Mouse (Mus musculus): ENCODE measurements around the gene Rad9a. TPM values are rescaled to one million over a fixed set of nuclear protein-coding genes. Genes with fewer than 3 reads are reported as not detected.

The Rad9a gene
- polyA plus RNA-seq, 2 experiments: 14.3 to 20.8 TPM

DNA sequence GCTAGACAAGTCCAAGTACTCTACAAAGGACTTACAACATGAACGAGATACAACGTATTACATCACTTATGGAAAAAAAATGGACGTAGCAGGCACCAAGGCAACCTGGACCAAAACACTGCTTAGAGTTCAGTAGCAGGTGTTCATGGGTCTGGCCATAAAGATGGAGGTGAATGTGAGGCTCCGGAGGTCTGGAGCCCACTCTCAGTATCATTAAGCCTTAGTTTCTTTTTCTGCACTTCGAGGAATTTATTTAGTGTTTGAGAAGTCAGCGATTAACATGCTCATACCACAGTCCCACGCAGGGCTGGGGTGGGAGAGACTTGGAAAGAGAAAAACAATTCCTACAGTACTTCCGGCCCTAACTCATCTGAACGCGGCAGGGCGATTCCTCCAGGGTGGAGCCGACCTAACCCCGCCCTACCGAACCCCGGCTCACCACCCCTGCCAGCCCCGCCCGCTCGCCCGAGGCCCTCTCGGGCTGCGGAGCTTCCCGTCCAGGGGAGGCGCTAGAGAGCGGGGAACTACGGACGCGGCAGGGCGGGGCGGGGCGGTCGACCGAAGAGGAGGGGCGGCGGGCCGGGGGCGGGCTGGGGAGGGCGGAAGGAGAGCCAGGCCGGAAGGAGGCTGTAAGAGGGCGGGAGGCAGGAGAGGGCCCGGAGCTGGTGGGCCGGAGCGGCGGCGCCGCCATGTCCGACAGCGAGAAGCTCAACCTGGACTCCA is 9.8 kb downstream of the Rad9a start, which contains the start of gene Ppp1ca:
TSS of gene Ppp1ca (plus strand) at position 538 of the 723 bp plus-strand sequence.
- 5% methylated on average over 36 of the region's 47 CpGs for WGBS (ENCODE audit: insufficient replicate concordance)
- Histone ChIP-seq H3K4me1 (replicated peaks; ENCODE audit: control insufficient read depth in 2 of 2, insufficient read depth in 2 of 2, low read length in 1 of 2) (peaks cover 14 to 24% of the 10 kb centered on the region in 2 experiments), H3K36me3 (replicated peaks; ENCODE audit: control insufficient read depth, insufficient read depth, low read depth) (peaks cover 35% of the 10 kb centered on the region), H3K27ac (peak within 1 kb of the TSS; percentile 64), H3K9me3 (ENCODE audit: control insufficient read depth, low read length) (no peaks in the 10 kb centered on the region), H3K9ac (replicated peaks) (peak within 1 kb of the TSS; percentile 91), H3K27me3 (ENCODE audit: control insufficient read depth, insufficient read depth, low read length) (no peaks in the 10 kb centered on the region), H3K4me2 (ENCODE audit: low read depth) (peak within 1 kb of the TSS; percentile 77), H3K4me3 (ENCODE audit: insufficient read depth in 1 of 2, low read depth in 2 of 2, low read length in 2 of 2) (peak within 1 kb of the TSS; percentile 85 to 89)
- DNase-seq (ENCODE audit: low read depth in 3 of 3, low spot score in 3 of 3): peak; percentile 89 to 92 (median 92)
- TF ChIP-seq CTCF (IDR thresholded peaks at IDR 0.05; ENCODE audit: low read depth) (peak; percentile 90), EP300 (IDR thresholded peaks at IDR 0.05; ENCODE audit: low read depth) (no peak)
- peak; percentile 91 for ATAC-seq (ENCODE audit: insufficient read depth)

DNA sequence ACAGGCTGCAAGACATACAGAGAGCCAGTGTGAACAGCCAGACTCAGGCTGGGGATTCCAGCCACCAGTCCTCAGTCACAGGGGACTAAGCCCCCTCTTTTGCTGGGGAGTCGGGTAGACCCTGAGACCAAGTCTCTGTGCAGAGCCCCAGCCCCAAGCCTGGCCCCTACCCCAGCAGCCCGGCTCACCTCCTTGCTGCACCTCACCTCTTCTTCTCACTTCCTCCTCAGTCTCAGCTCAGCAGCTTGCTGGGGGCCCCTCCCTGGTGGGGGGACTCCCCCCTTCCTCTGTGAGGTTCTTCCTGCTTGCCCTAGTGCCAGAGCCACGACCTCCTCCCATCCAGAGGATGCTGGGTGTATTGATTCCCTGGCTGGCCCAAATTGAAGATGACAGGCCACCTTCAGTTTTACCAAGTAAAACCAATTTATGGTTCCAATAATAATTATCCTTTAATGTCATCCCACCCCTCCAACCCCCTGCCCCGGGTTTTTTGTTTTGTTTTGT is 10.6 kb downstream of the Rad9a start, which contains the start of gene Tbc1d10c:
TSS of gene Tbc1d10c (minus strand) at position 454 of the 504 bp plus-strand sequence.
- H3K36me3 ChIP-seq (replicated peaks; ENCODE audit: control insufficient read depth, insufficient read depth, low read depth): peaks cover 27% of the 10 kb centered on the region
- DNase-seq (ENCODE audit: low read depth in 3 of 3, low spot score in 3 of 3) (no peak), ATAC-seq (ENCODE audit: insufficient read depth) (no peak)
- peak within 1 kb of the TSS; percentile 64 for H3K27ac ChIP-seq
- TF ChIP-seq EP300 (IDR thresholded peaks at IDR 0.05; ENCODE audit: low read depth) (no peak), CTCF (IDR thresholded peaks at IDR 0.05; ENCODE audit: low read depth) (no peak)
- H3K4me2 ChIP-seq (ENCODE audit: low read depth): peak within 1 kb of the TSS; percentile 77
- H3K9me3 ChIP-seq (ENCODE audit: control insufficient read depth, low read length): no peaks in the 10 kb centered on the region
- H3K4me3 ChIP-seq (ENCODE audit: insufficient read depth in 1 of 2, low read depth in 2 of 2, low read length in 2 of 2): peak within 1 kb of the TSS; percentile 85 to 89
- peaks cover 14 to 24% of the 10 kb centered on the region in 2 experiments for H3K4me1 ChIP-seq (replicated peaks; ENCODE audit: control insufficient read depth in 2 of 2, insufficient read depth in 2 of 2, low read length in 1 of 2)
- no peaks in the 10 kb centered on the region for H3K27me3 ChIP-seq (ENCODE audit: control insufficient read depth, insufficient read depth, low read length)
- WGBS (ENCODE audit: insufficient replicate concordance): 16% methylated on average over 4 of the region's 4 CpGs
- H3K9ac ChIP-seq (replicated peaks): peak within 1 kb of the TSS; percentile 91

DNA sequence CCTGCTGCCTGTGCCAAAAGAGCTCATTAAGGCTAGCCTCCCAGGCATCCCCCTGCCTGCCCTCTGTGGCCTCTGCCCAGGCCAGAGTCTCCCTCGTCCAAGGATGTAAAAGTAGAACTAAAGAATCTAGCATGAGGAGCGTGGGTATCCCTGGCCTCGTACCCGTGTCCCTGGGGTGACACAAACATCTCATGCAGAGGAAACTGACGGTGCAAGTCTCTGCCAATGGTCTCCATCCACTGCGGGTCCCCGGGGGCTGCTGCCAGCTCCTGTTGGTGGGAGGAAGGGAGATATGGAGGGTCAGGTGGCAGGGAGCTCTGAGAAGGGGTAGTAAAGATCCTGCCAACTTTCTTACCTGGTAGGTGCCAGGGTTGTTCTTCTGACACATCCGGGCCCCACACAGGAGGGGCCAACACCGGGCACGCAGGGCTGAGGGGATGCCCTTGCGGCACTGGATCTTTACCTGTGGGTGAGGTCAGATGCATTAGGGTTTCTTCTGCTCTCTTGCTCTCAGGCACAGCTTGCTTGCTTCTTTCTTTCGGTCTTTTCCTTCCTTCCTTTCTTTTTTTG is 12.3 kb downstream of the Rad9a start:
- Histone ChIP-seq H3K9ac (replicated peaks) (no peak overlapping the region), H3K4me1 (replicated peaks; ENCODE audit: control insufficient read depth in 2 of 2, insufficient read depth in 2 of 2, low read length in 1 of 2) (peaks cover 14 to 30% of the 10 kb centered on the region in 2 experiments), H3K27me3 (ENCODE audit: control insufficient read depth, insufficient read depth, low read length) (no peaks in the 10 kb centered on the region), H3K9me3 (ENCODE audit: control insufficient read depth, low read length) (no peaks in the 10 kb centered on the region), H3K4me3 (ENCODE audit: insufficient read depth in 1 of 2, low read depth in 2 of 2, low read length in 2 of 2) (no peak overlapping the region), H3K4me2 (ENCODE audit: low read depth) (no peak overlapping the region), H3K27ac (no peak overlapping the region), H3K36me3 (replicated peaks; ENCODE audit: control insufficient read depth, insufficient read depth, low read depth) (peaks cover 10% of the 10 kb centered on the region)
- ATAC-seq (ENCODE audit: insufficient read depth): no peak
- no peak for DNase-seq (ENCODE audit: low read depth in 3 of 3, low spot score in 3 of 3)
- 77% methylated on average over 12 of the region's 12 CpGs for WGBS (ENCODE audit: insufficient replicate concordance)
- TF ChIP-seq EP300 (IDR thresholded peaks at IDR 0.05; ENCODE audit: low read depth) (no peak), CTCF (IDR thresholded peaks at IDR 0.05; ENCODE audit: low read depth) (no peak)

DNA sequence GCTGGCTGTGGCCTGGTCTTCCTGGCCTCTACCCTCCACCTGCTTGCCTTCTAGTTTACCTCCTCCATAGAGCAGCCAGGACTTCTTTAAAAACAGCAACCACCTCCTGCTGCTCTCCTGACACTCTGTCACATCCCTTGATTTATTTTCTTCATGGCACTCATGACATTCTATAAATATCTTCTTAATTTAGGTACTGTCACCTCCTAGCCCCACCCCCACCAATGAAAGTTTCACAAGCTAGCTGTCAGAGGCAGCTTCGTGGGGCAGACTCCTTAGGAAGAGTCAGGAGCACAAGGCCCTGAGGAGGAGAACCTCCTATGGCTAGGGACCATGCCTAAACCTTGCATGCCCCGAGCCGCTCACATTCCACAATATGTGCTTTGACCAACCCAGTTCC is 14.2 kb downstream of the Rad9a start:
- no peak for ATAC-seq (ENCODE audit: insufficient read depth)
- TF ChIP-seq EP300 (IDR thresholded peaks at IDR 0.05; ENCODE audit: low read depth): no peak
- no peak for TF ChIP-seq CTCF (IDR thresholded peaks at IDR 0.05; ENCODE audit: low read depth)
- Histone ChIP-seq H3K27me3 (ENCODE audit: control insufficient read depth, insufficient read depth, low read length) (no peaks in the 10 kb centered on the region), H3K4me2 (ENCODE audit: low read depth) (no peak overlapping the region), H3K4me3 (ENCODE audit: insufficient read depth in 1 of 2, low read depth in 2 of 2, low read length in 2 of 2) (no peak overlapping the region), H3K4me1 (replicated peaks; ENCODE audit: control insufficient read depth in 2 of 2, insufficient read depth in 2 of 2, low read length in 1 of 2) (peaks cover 7 to 20% of the 10 kb centered on the region in 2 experiments), H3K36me3 (replicated peaks; ENCODE audit: control insufficient read depth, insufficient read depth, low read depth) (no peaks in the 10 kb centered on the region), H3K27ac (no peak overlapping the region), H3K9me3 (ENCODE audit: control insufficient read depth, low read length) (no peaks in the 10 kb centered on the region), H3K9ac (replicated peaks) (no peak overlapping the region)
- 60% methylated on average over 3 of the region's 3 CpGs for WGBS (ENCODE audit: insufficient replicate concordance)
- no peak for DNase-seq (ENCODE audit: low read depth in 3 of 3, low spot score in 3 of 3)
